Mouse (Mus musculus) heart, adult 8-10 months (tissue): ENCODE data around the gene Ncln. TPM values are rescaled to one million over a fixed set of nuclear protein-coding genes. Genes with fewer than 3 reads are reported as not detected.

Source experiments
- DNase-seq: peaks from one replicate; pipeline ENCODE4 v3.0.0; 2022; ENCODE audit warnings: low spot score
- total RNA-seq, 4 experiments: library from RNA; stranded (reverse); gene quantifications; 2 replicates each; pipeline ENCODE4 v1.2.4; 2022

The Ncln gene
- total RNA-seq, 4 experiments from 2014 or later: 48.7 to 72.7 (median 66.7) TPM

- no peak for DNase-seq
These were observed 6.3 kb downstream of the Ncln start for GRCm38 (mm10) chr10:81489941-81490340.

GRCm38 (mm10) chr10:81488081-81488480 is 8.1 kb downstream of the Ncln start:
- DNase-seq: no peak

DNA sequence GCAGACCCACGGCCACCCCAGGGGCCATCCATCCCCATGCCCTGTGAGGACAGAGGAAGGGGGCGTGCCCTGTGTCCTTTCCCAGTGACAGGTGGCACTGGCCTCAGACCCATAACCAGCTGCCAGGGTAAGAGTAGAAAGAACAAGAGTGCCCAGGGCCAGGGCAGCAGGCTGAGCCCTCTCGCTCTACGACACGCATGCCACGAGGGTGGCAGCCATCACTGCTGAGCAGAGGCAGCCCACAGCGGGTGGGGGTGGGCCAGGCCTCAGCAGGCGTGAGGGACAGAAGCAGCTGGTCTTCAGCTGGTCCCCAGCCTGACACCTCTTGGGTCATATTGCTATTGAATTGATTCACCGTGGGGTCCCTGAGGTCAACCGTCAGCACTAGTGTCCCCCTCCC is 9.7 kb downstream of the Ncln start:
- DNase-seq: no peak

GRCm38 (mm10) chr10:81485479-81486018 is 10.6 kb downstream of the Ncln start:
- no peak for DNase-seq

DNA sequence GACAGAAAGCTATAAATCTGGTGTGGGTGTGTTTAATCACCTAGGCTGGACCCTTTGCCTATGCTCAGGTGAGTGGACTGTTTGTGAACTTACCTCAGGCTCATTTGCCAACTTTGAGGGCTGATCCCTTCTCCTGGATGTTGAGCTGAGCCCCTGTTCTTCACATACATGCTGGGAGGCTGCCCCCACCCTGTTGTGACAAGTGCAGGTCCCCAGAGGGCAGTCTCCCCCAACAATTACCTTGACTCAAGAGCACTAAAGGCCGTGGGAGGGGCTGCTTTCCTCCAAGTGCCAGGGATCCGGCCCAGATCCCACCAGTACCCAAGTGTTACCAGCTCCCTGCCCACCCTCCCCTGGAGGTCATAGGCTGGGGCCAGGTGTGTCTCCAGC is 11.1 kb downstream of the Ncln start:
- no peak for DNase-seq

- DNase-seq: no peak
These were observed 11.6 kb downstream of the Ncln start for GRCm38 (mm10) chr10:81484441-81485059.

GRCm38 (mm10) chr10:81483983-81484382 is 12.2 kb downstream of the Ncln start:
- DNase-seq: no peak

DNA sequence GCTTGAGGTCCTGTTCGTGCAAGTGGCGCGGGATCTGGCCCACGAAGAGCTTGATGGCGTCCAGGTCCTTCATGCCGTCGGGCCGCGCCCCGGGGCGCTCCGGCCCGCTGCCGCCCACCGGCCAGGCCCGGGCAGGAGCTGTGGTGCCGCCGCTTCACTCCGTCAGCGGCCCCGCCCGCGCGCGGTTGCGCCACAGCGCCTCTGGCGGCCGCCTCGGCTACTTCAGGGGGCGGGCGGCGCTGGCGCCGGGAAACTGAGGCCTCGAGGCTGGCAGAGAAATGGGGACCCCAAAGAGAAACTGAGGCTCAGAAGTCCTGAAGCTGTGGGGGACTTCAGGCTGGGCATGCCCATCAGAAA is 13.7 kb downstream of the Ncln start, which contains the start of gene Celf5:
Gene Celf5, minus strand, starts transcription at position 177 of the 357 bp plus-strand sequence.
- DNase-seq: no peak

- no peak for DNase-seq
These were observed 14.3 kb downstream of the Ncln start for GRCm38 (mm10) chr10:81481605-81482532.

- no peak for DNase-seq
These were observed 21.7 kb downstream of the Ncln start for GRCm38 (mm10) chr10:81474461-81474860.

DNA sequence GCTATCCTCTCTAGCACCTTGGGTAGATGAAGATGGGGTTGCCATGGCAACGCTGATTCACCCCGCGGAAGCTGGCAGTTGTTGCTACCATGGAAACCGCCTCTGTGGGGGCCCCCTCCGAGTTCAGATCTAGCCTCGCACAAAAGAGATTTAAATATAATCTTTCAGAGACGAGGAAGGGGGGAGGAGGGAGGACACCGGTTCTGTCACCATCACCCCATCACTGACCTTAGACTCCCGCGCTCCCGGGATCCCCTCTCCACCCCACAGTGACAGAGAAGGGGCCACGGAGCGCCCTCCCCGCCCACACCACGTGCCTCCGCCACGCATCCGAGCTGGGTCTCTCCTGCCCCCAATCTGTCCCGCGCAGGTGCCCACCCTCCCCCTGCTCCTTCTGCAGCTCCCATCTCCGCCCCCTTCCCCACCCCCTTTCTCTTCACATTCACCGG is 23.2 kb downstream of the Ncln start:
- DNase-seq: no peak

DNA sequence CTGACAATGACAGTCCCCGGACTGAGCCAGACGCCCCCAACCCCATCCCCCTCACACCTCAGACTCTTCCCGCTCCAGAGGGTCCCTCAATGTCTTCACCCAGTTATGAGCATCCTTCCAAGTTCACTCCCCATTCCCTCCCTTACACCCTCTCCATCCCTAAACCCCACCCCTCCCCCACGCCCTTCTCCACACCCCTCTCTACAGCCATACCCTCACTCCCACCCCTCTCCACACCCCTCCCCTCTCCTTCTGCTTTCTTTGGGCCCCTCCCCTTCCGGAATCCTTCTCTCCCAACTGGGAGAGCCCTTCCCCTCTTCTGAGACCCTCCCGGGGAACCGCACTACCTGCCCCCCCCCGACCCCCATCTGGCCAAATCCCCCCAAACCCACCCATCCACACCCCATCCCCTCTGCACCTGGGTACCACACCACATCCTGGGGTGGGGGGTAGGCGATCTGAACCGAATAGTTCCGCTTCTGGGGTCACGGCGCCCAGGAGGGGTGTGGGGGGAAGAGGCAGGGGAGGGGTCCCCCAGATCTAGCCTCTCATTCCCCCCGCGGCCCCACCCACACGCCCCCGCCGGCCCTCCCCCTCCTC is 23.7 kb downstream of the Ncln start:
- DNase-seq: no peak

DNA sequence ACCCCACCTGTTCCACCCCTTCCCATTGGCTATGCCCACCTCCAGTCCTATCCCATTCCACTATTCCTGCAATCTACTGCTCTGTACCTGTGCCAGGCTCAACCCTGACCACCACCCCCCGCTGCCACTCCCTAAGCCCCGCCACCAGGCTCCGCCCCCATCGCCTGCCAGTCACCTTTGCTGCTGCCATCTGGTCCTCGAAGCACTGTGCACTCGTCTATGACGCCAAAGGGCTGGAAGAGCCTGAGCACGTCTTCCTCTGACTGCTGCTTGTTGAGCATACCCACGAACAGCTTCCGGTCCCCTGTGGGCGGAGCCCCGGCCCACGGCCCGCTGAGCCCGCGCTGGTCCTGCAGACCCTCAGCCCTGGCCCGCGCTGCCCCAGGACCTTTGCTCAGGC is 25.7 kb downstream of the Ncln start:
- DNase-seq: no peak

DNA sequence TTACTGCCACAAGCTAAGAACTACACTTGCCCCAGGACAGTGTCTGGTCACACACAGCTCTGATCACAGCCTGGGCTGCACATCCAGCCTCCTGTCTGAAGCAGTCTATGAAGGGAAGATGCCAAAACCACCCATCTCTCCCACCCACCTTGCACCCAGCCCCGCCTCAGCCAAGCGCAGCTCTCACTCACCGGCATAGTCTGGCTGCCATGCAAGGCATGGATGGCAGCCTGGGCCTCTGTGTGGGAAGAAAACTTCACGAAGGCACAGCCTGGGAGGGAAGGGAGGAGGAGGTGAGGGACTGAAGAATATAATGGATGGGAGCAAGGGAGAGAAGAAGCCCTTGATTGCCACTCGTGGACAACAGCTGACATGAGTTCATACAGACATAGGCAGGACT is 26.9 kb downstream of the Ncln start:
- no peak for DNase-seq

DNA sequence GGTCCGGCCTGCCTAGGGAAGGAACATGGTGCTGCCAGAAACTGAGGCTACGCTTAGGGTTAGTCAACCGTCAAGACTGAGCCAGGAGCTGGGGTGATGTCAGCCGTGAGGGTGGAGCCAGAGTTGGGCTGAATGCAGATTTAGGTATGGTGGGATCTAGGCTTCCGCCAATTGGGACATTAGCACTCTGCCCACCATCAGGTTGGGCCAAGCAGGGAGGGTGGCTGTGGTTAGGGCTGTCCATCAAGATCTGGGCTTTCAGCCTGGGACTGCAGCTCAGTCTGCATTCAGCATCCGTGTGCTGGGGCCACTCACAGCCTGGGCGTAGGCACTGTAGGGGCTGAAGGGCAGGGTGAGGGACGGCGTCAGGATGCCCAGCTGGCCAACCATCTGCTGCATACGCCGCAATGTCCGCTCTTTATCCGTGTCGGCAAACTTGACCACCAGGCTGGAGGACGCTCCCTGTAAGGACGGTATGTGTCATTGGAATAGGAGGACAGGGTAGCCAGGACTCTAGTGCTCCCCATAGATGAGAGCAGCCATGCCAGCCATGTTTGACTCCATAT is 28.4 kb downstream of the Ncln start:
- no peak for DNase-seq

DNA sequence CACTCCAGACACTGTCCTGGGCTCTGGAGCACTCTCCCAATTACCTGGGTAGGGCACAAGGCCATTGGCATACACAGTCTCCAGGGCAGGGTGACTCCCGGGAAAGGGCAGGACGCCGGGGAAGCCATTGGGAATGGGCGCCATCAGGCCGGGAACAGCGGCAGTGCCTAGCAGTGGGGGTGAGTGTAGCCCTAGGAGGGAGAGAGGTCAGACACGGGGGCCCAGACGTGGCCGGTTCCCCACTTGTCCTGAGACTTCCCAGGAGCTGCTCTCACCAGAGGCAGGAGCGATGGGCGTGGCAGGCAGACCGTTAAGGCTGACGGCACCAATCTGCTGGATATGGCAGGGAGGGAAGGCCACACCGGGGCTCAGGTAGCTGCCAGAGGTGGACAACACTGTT is 29.3 kb downstream of the Ncln start:
- DNase-seq: no peak

GRCm38 (mm10) chr10:81466066-81466465 is 30.1 kb downstream of the Ncln start:
- DNase-seq: no peak

- DNase-seq: no peak
These were observed 30.9 kb downstream of the Ncln start for GRCm38 (mm10) chr10:81465265-81465645.

DNA sequence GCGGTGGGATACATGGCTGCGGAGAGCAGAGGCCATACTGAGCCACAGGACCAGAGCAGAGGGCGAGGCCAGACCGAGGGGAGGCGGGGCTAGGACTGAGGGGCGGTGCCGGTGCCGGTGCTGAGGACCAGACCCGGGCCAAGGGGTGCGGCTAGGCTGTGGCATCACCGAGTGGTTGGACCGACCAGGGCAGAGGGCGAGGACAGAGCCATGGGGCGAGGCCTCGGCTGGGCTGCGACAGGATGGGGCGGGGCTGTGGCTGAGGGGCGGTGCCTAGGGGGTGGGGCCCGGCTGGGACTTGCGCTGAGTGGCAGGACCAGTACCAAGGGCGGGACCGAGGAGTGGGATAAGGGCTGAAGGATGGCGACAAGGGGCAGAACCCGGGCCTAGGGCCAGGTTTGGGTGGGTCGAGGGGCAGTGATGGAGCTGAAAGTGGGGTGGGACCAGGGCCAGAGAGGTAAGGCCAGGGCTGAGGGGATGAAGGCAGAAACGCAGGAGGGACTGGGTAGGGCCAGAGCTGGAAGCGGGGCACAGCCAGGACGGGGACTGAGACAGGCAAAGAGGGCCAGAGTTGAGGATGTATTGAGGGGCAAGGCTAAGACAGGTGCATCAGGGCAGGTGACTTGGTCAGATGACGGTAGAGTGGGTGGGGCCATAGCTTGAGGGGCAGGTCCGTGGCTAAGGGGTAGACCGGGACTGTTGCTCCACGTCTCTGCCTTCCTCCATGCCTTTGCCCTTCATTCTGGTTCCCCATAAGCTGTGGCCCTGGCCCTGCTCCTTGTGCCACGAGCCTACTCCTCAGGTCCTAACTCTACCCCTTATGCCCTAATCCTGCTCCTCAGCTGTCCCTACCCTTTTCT is 31.6 kb downstream of the Ncln start:
- no peak for DNase-seq

DNA sequence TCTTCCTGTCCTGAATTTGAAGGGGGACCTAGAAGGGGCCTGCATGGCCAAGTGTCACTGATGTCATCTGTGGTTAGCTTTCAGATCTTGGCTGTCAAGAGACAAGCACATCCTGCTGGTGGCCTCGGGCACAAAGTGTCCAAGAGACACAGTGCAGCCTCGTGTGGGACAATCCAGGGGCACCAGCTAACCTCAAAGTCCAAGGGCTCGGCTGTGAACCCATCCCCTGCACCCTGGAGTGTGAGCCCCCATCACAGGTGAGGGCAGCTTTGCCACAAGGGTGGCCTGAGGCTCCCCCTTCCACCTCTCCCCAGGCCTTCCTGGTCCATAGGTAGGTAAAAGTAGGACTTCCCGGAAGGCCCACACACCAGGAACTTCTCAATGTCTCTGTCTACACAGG is 32.7 kb downstream of the Ncln start:
- no peak for DNase-seq

GRCm38 (mm10) chr10:81462917-81463316 is 33.3 kb downstream of the Ncln start:
- no peak for DNase-seq
